17 mouse cellular contexts compared by ENCODE assay signal in genomic region chr2:4616995-4617394, GRCm38 (mm10).
"Had no signal": no experiment of that assay in that cellular context is flagged by ENCODE, and none has a peak within 500 bp of the region (broad histone marks: within the 10 kb centered on the region; RNA-seq: fewer than 3 reads in every experiment).

No protein-coding gene starts in this region.

- H3K9me3 ChIP-seq: limb, embryonic 15.5 days; liver, embryonic 12.5 days; lung, embryonic 15.5 days; megakaryocyte, embryonic 14.5 days; midbrain, embryonic 15.5 days; neural tube, embryonic 12.5 days had no signal

- DNase-seq: kidney, adult 11 months; kidney, adult 9 months; kidney, postnatal 36 days; lung, postnatal 14 days; thymus, adult 2 months; thymus, postnatal 25 days had no signal

- H3K9ac ChIP-seq: limb, embryonic 15.5 days; liver, embryonic 12.5 days; lung, embryonic 15.5 days; midbrain, embryonic 15.5 days; neural tube, embryonic 12.5 days had no signal

- H3K27me3 ChIP-seq: limb, embryonic 15.5 days; liver, embryonic 12.5 days; lung, embryonic 15.5 days; megakaryocyte, embryonic 14.5 days; midbrain, embryonic 15.5 days; neural tube, embryonic 12.5 days had no signal

- H3K4me2 ChIP-seq: limb, embryonic 15.5 days; liver, embryonic 12.5 days; lung, embryonic 15.5 days; midbrain, embryonic 11.5 days; midbrain, embryonic 15.5 days; neural tube, embryonic 12.5 days had no signal

- ATAC-seq: hindbrain, postnatal 0 days; liver, embryonic 12.5 days; midbrain, embryonic 15.5 days had no signal

- H3K4me3 ChIP-seq: limb, embryonic 15.5 days; liver, embryonic 12.5 days; lung, embryonic 15.5 days; megakaryocyte, embryonic 14.5 days; midbrain, embryonic 15.5 days; neural tube, embryonic 12.5 days had no signal

- H3K4me1 ChIP-seq: liver, embryonic 12.5 days; midbrain, embryonic 15.5 days; neural tube, embryonic 12.5 days had no signal

- H3K27ac ChIP-seq: hindbrain, postnatal 0 days; kidney, postnatal 0 days; limb, embryonic 15.5 days; liver, embryonic 12.5 days; lung, embryonic 15.5 days; macrophage; midbrain, embryonic 15.5 days; neural tube, embryonic 12.5 days; stomach, postnatal 0 days had no signal
